Mouse (Mus musculus) large intestine, adult 2 months (tissue): ENCODE results near the gene Crhbp. TPM values are rescaled to one million over a fixed set of nuclear protein-coding genes. Genes with fewer than 3 reads are reported as not detected.

Experiments
- DNase-seq: peaks from one replicate; pipeline ENCODE4 v3.0.0-alpha.2; 2012; ENCODE audit warnings: low read depth, low spot score
- WGBS: fragments of 180-500 bp; shearing (Covaris S2); methylation state at CpG from one replicate; pipeline ENCODE4 v1.1.7; 2018; 5-methylcytosine and 5-hydroxymethylcytosine counted together
- polyA plus RNA-seq: library from polyadenylated mRNA; depleted of rRNA; stranded (reverse); fragments of >200 nt; gene quantifications from 2 replicates; pipeline ENCODE4 v1.2.3, GENCODE M21; 2012; rRNA removed

Crhbp gene
- polyA plus RNA-seq, 1 experiment, result not detected

DNA sequence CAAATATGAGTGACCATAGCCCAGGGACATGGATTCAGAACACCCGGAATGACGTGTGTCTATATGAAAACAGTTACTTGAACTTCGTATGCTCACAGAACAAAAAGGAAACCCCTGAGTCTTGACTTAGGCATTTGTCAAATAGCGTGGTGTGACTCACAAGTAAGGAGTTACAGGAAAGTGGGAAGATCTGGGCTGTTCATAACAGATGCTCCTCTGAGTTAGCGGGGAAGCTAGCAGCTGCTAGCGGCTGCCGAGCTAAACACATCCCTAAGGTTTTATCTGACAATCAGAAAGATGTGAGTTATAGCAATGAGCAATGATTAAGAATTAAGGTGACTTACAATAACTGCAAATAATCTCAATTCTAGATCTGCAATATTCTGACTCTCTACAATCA, 19.8 kb downstream of the Crhbp start:
- DNase-seq, result no peak
- WGBS, result 71% methylated on average over 7 of the region's 7 CpGs

GRCm38 (mm10) chr13:95419204-95419749, 25.4 kb downstream of the Crhbp start:
- 20% methylated on average over 8 of the region's 8 CpGs for WGBS
- no peak for DNase-seq

- no peak for DNase-seq
- 36% methylated on average over 6 of the region's 6 CpGs for WGBS
Measured at GRCm38 (mm10) chr13:95418575-95419203, 26.0 kb downstream of the Crhbp start.

DNA sequence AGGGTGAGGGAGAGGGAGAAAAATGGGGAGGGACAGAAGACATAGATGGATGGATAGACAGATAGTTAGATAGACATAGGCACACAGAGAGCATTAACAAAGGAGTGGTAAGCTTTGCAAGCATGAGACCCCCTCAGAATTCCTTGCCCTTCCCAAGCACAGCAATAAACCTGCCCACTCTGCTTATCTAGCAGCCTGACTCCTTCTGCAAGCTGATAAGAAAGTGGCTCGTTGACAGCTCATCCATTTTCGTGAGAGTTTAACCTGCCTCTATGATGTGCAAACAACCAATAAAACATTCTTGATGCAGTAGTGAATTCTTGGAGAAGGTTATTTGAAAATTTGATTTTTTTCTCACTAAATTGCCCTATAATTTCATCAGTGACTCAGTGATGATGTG, 32.5 kb downstream of the Crhbp start:
- WGBS, result 10% methylated on average over 2 of the region's 2 CpGs
- no peak for DNase-seq

DNA sequence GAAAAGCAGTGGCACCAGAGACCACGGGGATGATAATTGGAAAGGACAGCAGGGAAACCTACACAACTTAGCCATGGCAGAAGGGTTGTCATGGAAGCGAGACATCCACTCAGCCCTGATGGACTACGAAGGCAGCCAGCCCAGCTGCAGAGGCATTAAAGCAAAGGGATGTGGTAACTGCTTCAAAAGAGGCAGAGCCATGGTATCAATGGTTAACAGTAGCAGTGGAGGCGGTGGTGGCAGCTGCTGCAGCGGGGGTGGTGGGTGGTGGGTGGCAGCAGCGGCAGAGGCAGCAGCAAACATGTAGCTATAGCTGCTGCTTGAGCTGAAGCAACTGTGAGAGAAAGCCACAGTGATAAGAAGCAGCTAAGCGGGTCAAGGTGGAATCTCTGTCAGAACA, 51.5 kb downstream of the Crhbp start:
- 95% methylated on average over 7 of the region's 7 CpGs for WGBS
- no peak for DNase-seq

GRCm38 (mm10) chr13:95389866-95390865, 54.6 kb downstream of the Crhbp start:
- DNase-seq, result peak; percentile 55

DNA sequence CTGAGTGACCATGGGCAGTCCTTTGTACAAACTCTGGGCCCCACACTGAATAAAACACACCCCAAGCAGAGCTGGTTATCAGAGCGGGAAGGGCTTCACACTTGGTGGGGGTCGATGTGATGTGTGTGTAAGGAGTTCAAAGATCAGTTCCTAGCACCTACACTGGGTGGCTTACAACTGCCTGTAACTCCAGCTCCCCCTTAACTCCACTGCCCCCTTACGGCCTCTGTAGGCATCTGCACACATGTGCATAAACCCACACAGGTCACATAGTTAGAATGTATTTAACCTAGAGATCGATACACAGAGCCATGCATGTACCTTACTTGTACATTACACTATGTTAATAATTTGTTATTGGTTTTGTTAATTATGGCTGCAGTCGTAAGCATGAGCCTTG, 56.5 kb downstream of the Crhbp start:
- no peak for DNase-seq
- 70% methylated on average over 5 of the region's 5 CpGs for WGBS

More at GRCm38 (mm10) chr13:95389866-95390865, 54.6 kb downstream of the Crhbp start:
- 32% methylated on average over 24 of the region's 24 CpGs for WGBS

DNA sequence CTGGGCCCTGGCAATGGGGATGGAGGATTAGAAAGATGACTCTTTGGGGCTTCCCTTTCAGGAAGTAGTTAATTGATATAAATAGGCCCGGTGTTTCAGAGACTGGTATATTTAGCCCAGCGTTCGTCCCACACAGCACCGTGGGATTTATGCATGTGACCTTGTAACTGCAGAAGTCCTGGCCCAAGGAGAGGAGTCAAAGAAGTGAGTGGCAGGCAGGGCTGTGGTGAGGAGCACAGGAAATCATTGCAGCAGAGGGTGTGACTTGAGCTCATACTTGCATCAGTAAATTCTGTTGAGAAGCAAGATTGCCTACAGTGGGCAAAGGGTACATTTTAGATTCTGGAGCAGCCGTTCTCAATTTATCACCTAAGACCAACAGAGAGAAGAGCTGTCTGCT, 62.3 kb downstream of the Crhbp start:
- DNase-seq, result no peak
- 61% methylated on average over 5 of the region's 5 CpGs for WGBS

Other genes with a start within 250 kb of the Crhbp start
- gene Pde8b, start 194.6 kb downstream of the Crhbp start, polyA plus RNA-seq, result 7.4 and 9.0 TPM in 2 replicates
- gene Zbed3, start 121.3 kb downstream of the Crhbp start, polyA plus RNA-seq, result 14.3 and 15.9 TPM in 2 replicates
- gene Aggf1, start 69.6 kb downstream of the Crhbp start, polyA plus RNA-seq, result 11.2 and 14.1 TPM in 2 replicates
- gene S100z, start 33.8 kb upstream of the Crhbp start, polyA plus RNA-seq, result 0.48 TPM in 1 of 2 replicates, not detected in the other
- 39.0 and 53.0 TPM in 2 replicates for gene F2rl1, start 80.3 kb upstream of the Crhbp start, polyA plus RNA-seq
- gene F2r, start 173.6 kb upstream of the Crhbp start, polyA plus RNA-seq, result 9.2 and 13.1 TPM in 2 replicates